Mouse (Mus musculus) ES-Bruce4 (cell line): ENCODE data around the gene Tex2.
A peak's percentile ranks its signal among the peaks of the same experiment; 100 is the strongest.

Source experiments
- CTCF ChIP-seq: IDR thresholded peaks from one replicate; pipeline ENCODE4 v1.8.1; 2011; ENCODE audit warnings: low read depth, low read length
- EP300 ChIP-seq: IDR thresholded peaks from 2 replicates; pipeline ENCODE4 v1.6.1; 2011; ENCODE audit warnings: low read depth, low read length; ENCODE audit not compliant: insufficient read depth
- POLR2A ChIP-seq: IDR thresholded peaks from one replicate; pipeline ENCODE4 v1.8.1; 2011; ENCODE audit warnings: low read length; ENCODE audit not compliant: insufficient read depth

DNA sequence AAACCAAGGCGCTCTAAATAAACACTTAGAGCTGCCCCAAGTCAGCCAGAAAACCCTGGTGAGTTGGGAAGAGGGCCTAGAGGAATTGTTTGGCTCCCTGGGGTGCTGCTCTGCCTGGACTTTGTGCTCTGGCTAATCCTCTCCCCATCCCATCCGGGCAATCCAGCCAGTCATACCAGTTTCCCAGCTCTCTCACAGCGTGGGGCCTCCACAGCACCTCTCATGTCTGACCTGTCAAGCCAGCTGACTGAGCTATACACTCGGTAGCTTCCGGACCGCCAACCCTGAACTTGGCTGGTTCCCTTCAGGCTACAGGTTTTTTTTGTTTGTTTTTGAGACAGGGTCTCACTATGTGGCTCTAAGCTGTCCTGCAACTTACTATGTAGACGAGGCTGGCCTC, 24.5 kb upstream of the Tex2 start:
- TF ChIP-seq CTCF (no peak), POLR2A (no peak), EP300 (peak; percentile 86)
